ENCODE assay signal across 20 mouse cellular contexts in genomic region chr11:52877662-52878061, GRCm38 (mm10).
DNase-seq lines count a peak whose midpoint lies in the region; ATAC-seq and TF ChIP-seq lines count a peak whose summit lies in the region.
"Had no signal": no experiment of that assay in that cellular context is flagged by ENCODE, and none has a peak within 500 bp of the region (broad histone marks: within the 10 kb centered on the region; RNA-seq: fewer than 3 reads in every experiment).

No protein-coding gene starts in this region.

- H3K9ac ChIP-seq in heart, adult 2 months (ENCODE audit: low read depth, low read length) = no peak overlapping the region
- no peak overlapping the region for H3K9ac ChIP-seq in heart, embryonic 13.5 days
- H3K9ac ChIP-seq in heart, postnatal 0 days (replicated peaks; ENCODE audit: low read depth, low read length) = no peak overlapping the region
- H3K9ac ChIP-seq: forebrain, embryonic 13.5 days; hindbrain, embryonic 12.5 days had no signal

- 0 out of 2 replicates have a peak overlapping the region, but pooled peaks have one; percentile 10 for H3K4me2 ChIP-seq in heart, embryonic 13.5 days
- H3K4me2 ChIP-seq in heart, postnatal 0 days (ENCODE audit: low read depth, low read length) = no peak overlapping the region
- H3K4me2 ChIP-seq: forebrain, embryonic 13.5 days; hindbrain, embryonic 12.5 days had no signal

- peaks cover 7% of the 10 kb centered on the region for H3K9me3 ChIP-seq in heart, embryonic 13.5 days
- H3K9me3 ChIP-seq in heart, postnatal 0 days (replicated peaks; ENCODE audit: control insufficient read depth, low read length) = no peaks in the 10 kb centered on the region
- H3K9me3 ChIP-seq: embryonic facial prominence, embryonic 10.5 days had no signal

- peak in 1 of 2 experiments; percentile 20 for DNase-seq in heart, adult 2 months
- DNase-seq in heart, adult 11 months = no peak
- DNase-seq in heart, postnatal 0 days (ENCODE audit: low spot score) = peak; percentile 82
- DNase-seq in urinary bladder, postnatal 10 days (ENCODE audit: low spot score) = no peak
- no peak for DNase-seq in Muller cell, postnatal 12 days (ENCODE audit: inconsistent ontology term)
- DNase-seq: adrenal gland, postnatal 25 days; cerebellum, adult 18-20 months; cerebellum, adult 9-11 months; gastrocnemius, postnatal 10 days; kidney, adult 9 months had no signal

- H3K4me1 ChIP-seq in heart, adult 2 months (ENCODE audit: control insufficient read depth, insufficient read depth, low read length) = peaks cover 2% of the 10 kb centered on the region; the same call in 1 of the 2 replicates
- peaks cover 32% of the 10 kb centered on the region for H3K4me1 ChIP-seq in heart, embryonic 13.5 days
- peaks cover 20% of the 10 kb centered on the region for H3K4me1 ChIP-seq in heart, postnatal 0 days (ENCODE audit: control insufficient read depth, insufficient read depth)
- H3K4me1 ChIP-seq: embryonic facial prominence, embryonic 10.5 days; forebrain, embryonic 13.5 days; hindbrain, embryonic 12.5 days had no signal

- no peak for TF ChIP-seq CTCF in heart, adult 2 months (IDR thresholded peaks at IDR 0.05)
- TF ChIP-seq CTCF in heart, postnatal 0 days (IDR thresholded peaks at IDR 0.05; ENCODE audit: low read depth) = no peak

- H3K79me2 ChIP-seq in heart, adult 2 months (replicated peaks; ENCODE audit: control insufficient read depth, insufficient read depth, low read length) = no peaks in the 10 kb centered on the region

- no peak overlapping the region for H3K4me3 ChIP-seq in heart, adult 2 months
- H3K4me3 ChIP-seq in heart, embryonic 13.5 days = no peak overlapping the region
- no peak overlapping the region for H3K4me3 ChIP-seq in heart, postnatal 0 days (ENCODE audit: low read depth, low read length)
- H3K4me3 ChIP-seq: embryonic facial prominence, embryonic 10.5 days; forebrain, embryonic 13.5 days; hindbrain, embryonic 12.5 days had no signal

- 30% methylated on average over 2 of the region's 2 CpGs for WGBS in heart, adult 2 months
- WGBS in heart, embryonic 13.5 days = 22% methylated on average over 2 of the region's 2 CpGs
- WGBS in heart, postnatal 0 days = 18% methylated on average over 2 of the region's 2 CpGs

- H3K27me3 ChIP-seq in heart, adult 2 months (ENCODE audit: control insufficient read depth, insufficient read depth, low read length) = no peaks in the 10 kb centered on the region; the same call in 1 of the 2 replicates
- H3K27me3 ChIP-seq in heart, embryonic 13.5 days (replicated peaks) = no peaks in the 10 kb centered on the region
- H3K27me3 ChIP-seq in heart, postnatal 0 days (ENCODE audit: control insufficient read depth, insufficient read depth, low read length) = no peaks in the 10 kb centered on the region
- H3K27me3 ChIP-seq: forebrain, embryonic 13.5 days; hindbrain, embryonic 12.5 days had no signal

- H3K36me3 ChIP-seq in heart, adult 2 months (ENCODE audit: control insufficient read depth, insufficient read depth, low read length) = no peaks in the 10 kb centered on the region
- H3K36me3 ChIP-seq in heart, embryonic 13.5 days = no peaks in the 10 kb centered on the region
- H3K36me3 ChIP-seq in heart, postnatal 0 days (replicated peaks; ENCODE audit: control insufficient read depth, insufficient read depth, low read length) = no peaks in the 10 kb centered on the region
- H3K36me3 ChIP-seq: embryonic facial prominence, embryonic 10.5 days; hindbrain, embryonic 12.5 days had no signal

- TF ChIP-seq EP300 in heart, adult 2 months (IDR thresholded peaks at IDR 0.05; ENCODE audit: insufficient read depth, low read depth, low read length) = no peak
- peak; percentile 78 for TF ChIP-seq EP300 in heart, postnatal 0 days (IDR thresholded peaks at IDR 0.05; ENCODE audit: low read depth)

- no peak for TF ChIP-seq POLR2A in heart, adult 2 months (IDR thresholded peaks at IDR 0.05; ENCODE audit: insufficient read depth, low read depth, low read length)

- peak overlapping the region; percentile 44 for H3K27ac ChIP-seq in heart, adult 2 months
- H3K27ac ChIP-seq in heart, embryonic 13.5 days (replicated peaks) = peak overlapping the region; percentile 86
- H3K27ac ChIP-seq in heart, postnatal 0 days (ENCODE audit: low read depth) = peak overlapping the region; percentile 65
- H3K27ac ChIP-seq: embryonic facial prominence, embryonic 10.5 days; forebrain, embryonic 13.5 days; hindbrain, embryonic 12.5 days had no signal

- no peak; the same call in 1 of the 2 replicates for ATAC-seq in heart, embryonic 13.5 days (ENCODE audit: extremely low read depth, insufficient number of reproducible peaks, low FRiP score, low TSS enrichment)
- peak; percentile 84 for ATAC-seq in heart, postnatal 0 days (ENCODE audit: insufficient read depth, low read depth)
- ATAC-seq in megakaryocyte, adult 5-6 weeks (ENCODE audit: poor library complexity, severe bottlenecking) = no peak
- ATAC-seq: activated CD4-positive, CD25-positive, alpha-beta regulatory T cell, adult 4 months; forebrain, embryonic 13.5 days; hindbrain, embryonic 16.5 days; inflammation-experienced regulatory T-cells, adult 6 months; intestine, postnatal 0 days; Patski had no signal

- intact Hi-C loops in heart, adult 2 months (cut with DNase I) = no loop called here
